Mouse (Mus musculus) megakaryocyte, embryonic 14.5 days (primary cell): ENCODE measurements around the gene Spp1.

Experiments used
- FLI1 ChIP-seq: IDR thresholded peaks from 2 replicates; pipeline ENCODE4 v1.6.1; 2012; ENCODE audit warnings: low read length, inconsistent platforms, mixed read lengths
- GATA1 ChIP-seq: IDR thresholded peaks from 3 replicates; pipeline ENCODE4 v1.6.1; 2012; ENCODE audit warnings: mixed read lengths, low read length, inconsistent platforms, borderline replicate concordance

DNA sequence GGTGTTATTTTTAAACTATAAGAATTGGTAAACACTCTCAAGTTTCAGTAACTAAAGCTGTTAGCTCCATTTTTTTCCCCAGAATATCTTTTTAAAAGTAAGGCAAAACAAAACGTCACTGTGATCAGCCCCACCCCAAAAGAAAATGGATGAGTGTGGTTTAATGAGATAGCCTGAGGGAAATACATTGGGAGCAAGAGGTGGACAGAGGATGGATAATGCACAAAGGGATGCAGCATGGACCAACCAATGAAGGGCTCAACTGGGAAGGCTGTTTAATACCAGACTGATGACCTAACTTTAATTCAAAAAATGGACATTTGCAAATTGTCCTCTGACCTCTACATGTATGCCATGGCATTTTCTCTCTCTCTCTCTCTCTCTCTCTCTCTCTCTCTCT lies 34.9 kb upstream of the Spp1 start:
- TF ChIP-seq FLI1 (no peak), GATA1 (no peak)
